Comparison of ENCODE assay signal across 35 mouse cellular contexts in the genomic region with DNA sequence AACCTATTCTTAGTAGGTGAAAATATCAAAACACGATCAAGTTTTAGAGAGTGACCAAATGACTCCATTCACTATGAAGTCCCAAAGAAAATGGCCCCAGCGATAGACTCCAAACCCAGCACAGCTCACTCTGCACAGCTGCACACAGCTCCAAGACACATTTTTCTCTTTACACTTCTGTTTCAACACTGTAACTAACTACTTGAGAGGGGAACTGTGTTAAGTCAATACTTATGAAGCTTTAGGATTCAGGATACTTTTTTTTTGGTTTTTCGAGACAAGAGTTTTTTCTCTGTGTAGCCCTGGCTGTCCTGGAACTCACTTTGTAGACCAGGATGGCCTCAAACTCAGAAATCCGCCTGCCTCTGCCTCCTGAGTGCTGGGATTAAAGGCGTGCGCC. TPM values are rescaled to one million over a fixed set of nuclear protein-coding genes. Genes with fewer than 3 reads are reported as not detected.
"Had no signal": no experiment of that assay in that cellular context is flagged by ENCODE, and none has a peak within 500 bp of the region (broad histone marks: within the 10 kb centered on the region; RNA-seq: fewer than 3 reads in every experiment).

No protein-coding gene starts in this region.

- ATAC-seq: hindbrain, embryonic 16.5 days; hindbrain, postnatal 0 days; inflammation-experienced regulatory T-cells, adult 6 months; intestine, embryonic 15.5 days; intestine, embryonic 16.5 days; intestine, postnatal 0 days had no signal

- H3K27me3 ChIP-seq: heart, embryonic 12.5 days; heart, embryonic 13.5 days; heart, embryonic 15.5 days; hindbrain, embryonic 12.5 days; hindbrain, embryonic 13.5 days; hindbrain, embryonic 15.5 days; intestine, embryonic 15.5 days; kidney, embryonic 15.5 days had no signal

- H3K4me3 ChIP-seq: heart, embryonic 10.5 days; heart, embryonic 12.5 days; heart, embryonic 13.5 days; heart, embryonic 15.5 days; hindbrain, embryonic 10.5 days; hindbrain, embryonic 12.5 days; hindbrain, embryonic 13.5 days; hindbrain, embryonic 15.5 days; intestine, embryonic 15.5 days; kidney, embryonic 15.5 days; layer of hippocampus, adult 2 months had no signal

- H3K9me3 ChIP-seq: heart, embryonic 10.5 days; heart, embryonic 12.5 days; heart, embryonic 13.5 days; heart, embryonic 15.5 days; hindbrain, embryonic 10.5 days; hindbrain, embryonic 12.5 days; hindbrain, embryonic 13.5 days; hindbrain, embryonic 15.5 days; intestine, embryonic 15.5 days; kidney, embryonic 15.5 days had no signal

- H3K4me2 ChIP-seq: heart, embryonic 11.5 days; heart, embryonic 12.5 days; heart, embryonic 13.5 days; heart, embryonic 15.5 days; hindbrain, embryonic 12.5 days; hindbrain, embryonic 13.5 days; hindbrain, embryonic 14.5 days; hindbrain, embryonic 15.5 days; intestine, embryonic 15.5 days; kidney, embryonic 15.5 days had no signal

- H3K9ac ChIP-seq: heart, embryonic 12.5 days; heart, embryonic 13.5 days; heart, embryonic 15.5 days; hindbrain, embryonic 12.5 days; hindbrain, embryonic 13.5 days; hindbrain, embryonic 14.5 days; hindbrain, embryonic 15.5 days; intestine, embryonic 15.5 days; kidney, embryonic 15.5 days had no signal

- H3K4me1 ChIP-seq: hindbrain, embryonic 10.5 days; hindbrain, embryonic 12.5 days; hindbrain, embryonic 13.5 days; hindbrain, embryonic 15.5 days; intestine, embryonic 15.5 days; kidney, embryonic 15.5 days had no signal

- H3K27ac ChIP-seq: hindbrain, embryonic 10.5 days; hindbrain, embryonic 12.5 days; hindbrain, embryonic 13.5 days; hindbrain, embryonic 14.5 days; hindbrain, embryonic 15.5 days; hindbrain, postnatal 0 days; intestine, embryonic 15.5 days; kidney, embryonic 15.5 days; kidney, postnatal 0 days; layer of hippocampus, adult 2 months had no signal

- DNase-seq: heart, postnatal 10 days; heart, postnatal 14 days; heart, postnatal 36 days; heart, postnatal 4 days; kidney, adult 11 months; kidney, adult 18-20 months; kidney, adult 2 months; kidney, adult 8-10 months; kidney, adult 9 months; kidney, postnatal 10 days; kidney, postnatal 14 days; kidney, postnatal 25 days; kidney, postnatal 36 days; kidney, postnatal 4 days; layer of hippocampus, adult 9-11 months; layer of hippocampus, postnatal 36 days had no signal

RNA-seq across cellular contexts. Expression of gene Fam171a2, which starts 47.6 kb away (rescaled TPM):
- polyA plus RNA-seq: inflammation-experienced regulatory T-cells, adult 6 months had no signal
